Mouse (Mus musculus): Measurements from ENCODE around the gene Map4k2.

Gene Map4k2

GRCm38 (mm10) chr19:6318145-6318544 lies 22.8 kb upstream of the Map4k2 start:
- DNase-seq, result no peak

- no peak for DNase-seq
Measured at GRCm38 (mm10) chr19:6321358-6321757, 19.6 kb upstream of the Map4k2 start.

GRCm38 (mm10) chr19:6321786-6322621 lies 18.9 kb upstream of the Map4k2 start:
- peak; percentile 64 for DNase-seq

- DNase-seq, result no peak
Measured at GRCm38 (mm10) chr19:6324751-6325150, 16.2 kb upstream of the Map4k2 start.

DNA sequence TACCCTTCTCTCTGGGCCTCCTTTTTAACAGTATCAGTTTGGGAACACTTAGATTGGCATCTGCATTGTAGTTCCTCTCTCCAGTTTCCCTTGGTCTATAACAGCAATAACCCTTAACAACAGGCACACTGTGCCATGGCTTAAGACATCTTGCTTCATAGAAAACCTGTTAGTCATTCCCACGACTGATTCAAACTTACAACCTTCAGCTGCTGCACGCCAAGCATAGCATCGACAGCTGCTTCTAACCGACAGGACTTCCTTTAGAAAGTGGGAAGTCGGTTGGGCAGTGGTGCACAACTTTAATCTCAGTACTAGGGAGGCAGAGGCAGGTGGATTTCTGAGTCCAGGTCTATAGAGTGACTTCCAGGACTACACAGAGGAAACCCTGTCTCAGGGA lies 9.8 kb upstream of the Map4k2 start:
- no peak for DNase-seq

GRCm38 (mm10) chr19:6331719-6332516 lies 9.0 kb upstream of the Map4k2 start:
- peak; percentile 73 for DNase-seq

GRCm38 (mm10) chr19:6333761-6334595 lies 7.0 kb upstream of the Map4k2 start:
- no peak for DNase-seq

- peak; percentile 91 for DNase-seq
Measured at GRCm38 (mm10) chr19:6334673-6335457, 6.1 kb upstream of the Map4k2 start, which contains the start of gene Men1. Gene Men1, plus strand, starts transcription at chr19:6334979.

DNA sequence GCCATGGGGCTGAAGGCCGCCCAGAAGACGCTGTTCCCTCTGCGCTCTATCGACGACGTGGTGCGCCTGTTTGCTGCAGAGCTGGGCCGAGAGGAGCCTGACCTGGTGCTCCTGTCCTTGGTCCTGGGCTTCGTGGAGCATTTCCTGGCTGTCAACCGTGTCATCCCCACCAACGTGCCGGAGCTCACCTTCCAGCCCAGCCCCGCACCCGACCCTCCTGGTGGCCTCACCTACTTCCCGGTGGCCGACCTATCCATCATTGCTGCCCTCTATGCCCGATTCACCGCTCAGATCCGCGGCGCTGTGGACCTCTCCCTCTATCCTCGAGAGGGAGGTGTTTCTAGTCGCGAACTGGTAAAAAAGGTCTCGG lies 5.5 kb upstream of the Map4k2 start:
- no peak for DNase-seq

GRCm38 (mm10) chr19:6336920-6337319 lies 4.0 kb upstream of the Map4k2 start:
- no peak for DNase-seq

DNA sequence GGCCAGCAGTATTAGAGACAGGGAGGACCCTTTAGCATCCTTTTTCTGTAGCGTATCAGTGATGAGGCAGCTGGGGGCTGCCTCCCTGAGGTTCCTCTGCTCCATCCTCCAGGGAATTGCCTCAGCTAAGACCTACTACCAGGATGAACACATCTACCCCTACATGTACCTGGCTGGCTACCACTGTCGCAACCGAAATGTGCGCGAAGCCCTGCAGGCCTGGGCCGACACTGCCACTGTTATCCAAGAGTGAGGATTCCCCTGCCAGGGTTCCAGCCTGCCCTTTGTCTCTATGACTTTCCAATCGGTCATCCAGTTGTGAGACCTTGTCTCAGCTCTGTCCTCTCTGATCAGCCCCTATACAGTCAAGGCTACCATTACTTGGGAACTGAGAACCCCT lies 2.8 kb upstream of the Map4k2 start:
- no peak for DNase-seq

- DNase-seq, result no peak
Measured at GRCm38 (mm10) chr19:6338716-6339115, 2.2 kb upstream of the Map4k2 start.

- no peak for DNase-seq
Measured at GRCm38 (mm10) chr19:6339191-6339590, 1.7 kb upstream of the Map4k2 start.

DNA sequence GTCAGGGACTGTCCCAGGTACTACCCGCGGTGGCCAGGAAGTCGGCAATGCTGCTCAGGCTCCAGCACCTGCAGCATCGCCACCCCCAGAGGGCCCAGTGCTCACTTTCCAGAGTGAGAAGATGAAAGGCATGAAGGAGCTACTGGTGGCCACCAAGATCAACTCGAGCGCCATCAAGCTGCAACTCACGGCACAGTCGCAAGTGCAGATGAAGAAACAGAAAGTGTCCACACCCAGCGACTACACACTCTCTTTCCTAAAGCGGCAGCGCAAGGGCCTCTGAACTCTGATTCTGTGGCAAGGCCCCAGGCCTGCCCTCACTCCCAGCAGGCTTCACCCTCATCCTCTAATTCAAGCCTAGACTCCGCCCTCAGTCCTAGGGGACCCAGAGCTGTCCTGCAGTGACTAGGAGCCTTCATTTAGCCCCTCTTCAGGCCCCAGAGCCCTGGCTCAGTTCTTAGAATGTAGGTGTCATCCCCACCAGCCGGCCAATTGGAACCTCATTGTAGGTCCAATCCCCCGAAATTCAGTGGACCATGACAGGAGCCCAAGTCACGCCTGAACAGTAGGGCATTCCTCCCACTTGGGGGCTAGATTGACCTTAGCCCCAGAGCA lies 938 bp upstream of the Map4k2 start:
- peak; percentile 59 for DNase-seq

DNA sequence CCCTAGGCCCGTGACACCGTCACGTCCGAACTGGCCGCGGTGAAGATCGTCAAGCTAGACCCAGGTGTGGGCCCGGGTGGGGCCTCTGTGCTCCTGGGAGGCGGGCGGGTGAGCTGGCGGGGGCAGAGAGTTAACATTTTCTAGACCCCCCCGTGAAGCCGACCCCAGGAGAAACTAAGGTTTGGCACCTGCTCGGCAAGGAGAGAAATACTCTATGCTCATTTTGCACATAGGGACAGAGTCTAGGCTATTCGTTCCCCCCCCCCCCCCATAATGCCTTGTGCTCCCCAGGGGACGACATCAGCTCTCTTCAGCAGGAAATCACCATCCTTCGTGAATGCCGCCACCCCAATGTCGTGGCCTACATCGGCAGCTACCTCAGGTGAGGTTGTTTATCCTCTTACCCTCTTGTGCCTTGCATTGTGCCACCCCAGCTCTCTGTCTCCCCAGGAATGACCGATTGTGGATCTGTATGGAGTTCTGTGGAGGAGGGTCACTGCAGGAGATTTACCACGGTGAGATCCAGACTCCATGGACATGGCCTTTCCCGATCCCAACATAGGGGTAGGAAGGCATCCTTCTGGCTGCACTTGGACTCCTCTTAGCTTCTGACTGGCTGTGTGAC lies 630 bp downstream of the Map4k2 start:
- DNase-seq, result no peak

DNA sequence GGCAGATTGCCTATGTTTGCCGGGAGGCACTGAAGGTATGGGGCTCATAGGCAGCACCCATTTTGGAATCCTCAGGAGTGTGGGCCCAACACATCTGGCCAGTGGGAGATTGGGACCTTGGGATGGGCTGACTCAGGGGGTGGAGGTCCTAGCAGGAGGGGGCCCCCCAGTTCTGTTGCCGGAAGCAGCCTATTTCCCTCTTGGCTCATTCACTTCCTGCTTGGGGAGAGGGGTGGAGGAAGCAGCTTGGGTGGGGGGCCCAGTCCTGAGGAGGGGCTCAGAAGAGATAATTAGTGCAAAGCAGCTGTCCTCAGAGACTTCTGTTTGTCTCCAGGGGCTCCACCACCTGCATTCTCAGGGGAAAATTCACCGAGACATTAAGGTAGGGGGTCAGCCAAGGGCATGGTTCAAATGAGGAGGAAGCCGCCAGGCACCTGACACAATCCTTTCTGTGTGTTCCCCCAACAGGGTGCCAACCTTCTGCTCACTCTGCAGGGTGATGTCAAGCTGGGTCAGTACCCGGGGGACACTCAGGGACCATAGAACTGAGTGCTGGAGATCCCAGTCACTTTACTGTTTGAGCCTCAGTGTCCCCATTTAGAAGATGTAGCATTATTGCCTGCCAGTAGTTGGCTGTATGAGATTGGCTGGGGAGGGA lies 1.5 kb downstream of the Map4k2 start:
- no peak for DNase-seq

- no peak for DNase-seq
Measured at GRCm38 (mm10) chr19:6343066-6343925, 2.4 kb downstream of the Map4k2 start.

DNA sequence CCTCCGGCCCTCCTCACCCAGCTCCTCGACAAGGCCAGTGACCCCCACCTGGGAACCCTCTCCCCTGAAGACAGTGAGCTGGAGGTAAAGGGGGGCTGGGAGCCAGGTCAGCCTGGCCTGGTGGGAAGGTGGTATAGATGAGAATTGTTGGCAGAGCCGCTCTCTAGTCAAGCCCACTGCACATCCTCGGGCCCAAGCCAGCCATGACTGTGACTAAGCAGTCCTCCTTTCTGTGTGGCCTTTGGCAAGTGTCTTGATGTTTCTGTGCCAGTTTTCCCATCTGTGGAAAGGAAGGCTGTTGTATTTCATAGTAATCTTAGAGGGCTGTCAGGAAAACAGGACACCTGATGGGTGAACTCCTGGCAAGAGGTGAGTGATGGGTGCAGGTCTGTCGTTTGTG lies 3.1 kb downstream of the Map4k2 start:
- DNase-seq, result no peak

DNA sequence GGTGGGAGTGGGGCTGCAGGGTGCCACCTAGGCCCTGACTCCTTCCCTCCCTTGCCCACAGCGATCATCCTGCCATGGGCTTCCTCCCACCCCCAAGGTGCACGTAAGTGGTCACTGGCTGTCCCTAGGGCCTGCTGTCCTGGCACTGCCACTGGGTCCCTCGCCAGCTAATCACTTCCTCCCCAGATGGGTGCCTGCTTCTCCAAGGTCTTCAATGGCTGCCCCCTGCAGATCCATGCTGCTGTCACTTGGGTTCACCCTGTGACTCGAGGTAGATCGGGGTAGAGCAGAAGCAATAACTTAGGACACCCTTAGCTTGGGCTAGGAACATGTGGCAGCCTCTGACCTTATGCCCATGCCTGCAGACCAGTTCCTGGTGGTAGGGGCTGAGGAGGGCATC lies 5.1 kb downstream of the Map4k2 start:
- DNase-seq, result no peak

GRCm38 (mm10) chr19:6346661-6347060 lies 5.7 kb downstream of the Map4k2 start:
- DNase-seq, result no peak

All from lung, postnatal 14 days (tissue).